In genomic region chr7:139930732-139931131, GRCm38 (mm10) we compare ENCODE assay signal across 9 mouse cellular contexts. TPM values are rescaled to one million over a fixed set of nuclear protein-coding genes. Genes with fewer than 3 reads are reported as not detected.
DNase-seq lines count a peak whose midpoint lies in the region; ATAC-seq and TF ChIP-seq lines count a peak whose summit lies in the region.
"Had no signal": no experiment of that assay in that cellular context is flagged by ENCODE, and none has a peak within 500 bp of the region (broad histone marks: within the 10 kb centered on the region; RNA-seq: fewer than 3 reads in every experiment).

No protein-coding gene starts in this region.

- H3K9me3 ChIP-seq in forebrain, embryonic 13.5 days (replicated peaks) = no peaks in the 10 kb centered on the region
- no peaks in the 10 kb centered on the region for H3K9me3 ChIP-seq in kidney, postnatal 0 days (replicated peaks; ENCODE audit: low read length)
- no peaks in the 10 kb centered on the region for H3K9me3 ChIP-seq in midbrain, embryonic 12.5 days

- peak; percentile 53; the same call in 1 of the 2 replicates for ATAC-seq in forebrain, embryonic 13.5 days
- ATAC-seq in kidney, postnatal 0 days (replicated peaks; ENCODE audit: low FRiP score, low read depth) = 0 out of 2 replicates have a peak, but pooled peaks have one; percentile 29
- ATAC-seq in midbrain, embryonic 12.5 days (ENCODE audit: low FRiP score, low read depth) = 0 out of 2 replicates have a peak, but pooled peaks have one; percentile 47

- no peaks in the 10 kb centered on the region for H3K36me3 ChIP-seq in testis, adult 2 months (ENCODE audit: control insufficient read depth, insufficient read depth, low read length)
- H3K36me3 ChIP-seq in forebrain, embryonic 13.5 days (ENCODE audit: poor library complexity, severe bottlenecking) = no peaks in the 10 kb centered on the region
- no peaks in the 10 kb centered on the region for H3K36me3 ChIP-seq in kidney, postnatal 0 days (ENCODE audit: insufficient read depth, low read length)
- no peaks in the 10 kb centered on the region for H3K36me3 ChIP-seq in midbrain, embryonic 12.5 days

- H3K9ac ChIP-seq in forebrain, embryonic 13.5 days = no peak overlapping the region
- no peak overlapping the region for H3K9ac ChIP-seq in kidney, postnatal 0 days (ENCODE audit: low read depth, low read length)
- no peak overlapping the region for H3K9ac ChIP-seq in midbrain, embryonic 12.5 days (replicated peaks)

- H3K27ac ChIP-seq in testis, adult 2 months (ENCODE audit: control insufficient read depth, insufficient read depth, low read depth, low read length) = no peak overlapping the region
- H3K27ac ChIP-seq in forebrain, embryonic 13.5 days = no peak overlapping the region
- no peak overlapping the region for H3K27ac ChIP-seq in kidney, postnatal 0 days
- no peak overlapping the region for H3K27ac ChIP-seq in midbrain, embryonic 12.5 days (replicated peaks)

- TF ChIP-seq CTCF in testis, adult 2 months (IDR thresholded peaks at IDR 0.05; ENCODE audit: control insufficient read depth, insufficient read depth, insufficient replicate concordance, low read depth, low read length) = peak; percentile 46; the same call in 1 of the 2 replicates
- peak; percentile 83 for TF ChIP-seq CTCF in kidney, postnatal 0 days (IDR thresholded peaks at IDR 0.05; ENCODE audit: low read depth)

- no peaks in the 10 kb centered on the region for H3K4me1 ChIP-seq in testis, adult 2 months (ENCODE audit: control insufficient read depth, insufficient read depth, low read length)
- H3K4me1 ChIP-seq in forebrain, embryonic 13.5 days = no peaks in the 10 kb centered on the region
- no peaks in the 10 kb centered on the region for H3K4me1 ChIP-seq in kidney, postnatal 0 days (replicated peaks; ENCODE audit: insufficient read depth, low read length)
- no peaks in the 10 kb centered on the region for H3K4me1 ChIP-seq in midbrain, embryonic 12.5 days

- no peaks in the 10 kb centered on the region for H3K27me3 ChIP-seq in testis, adult 2 months (ENCODE audit: control insufficient read depth, insufficient read depth, low read length)
- peaks cover 4% of the 10 kb centered on the region for H3K27me3 ChIP-seq in forebrain, embryonic 13.5 days
- H3K27me3 ChIP-seq in kidney, postnatal 0 days (ENCODE audit: insufficient read depth, low read length) = no peaks in the 10 kb centered on the region
- peaks cover 23% of the 10 kb centered on the region for H3K27me3 ChIP-seq in midbrain, embryonic 12.5 days

- TF ChIP-seq POLR2A in testis, adult 2 months (IDR thresholded peaks at IDR 0.05; ENCODE audit: control insufficient read depth, low read depth, low read length) = no peak

- peak; percentile 84 to 85 for DNase-seq in cerebellum, postnatal 10 days
- no peak for DNase-seq in cerebellum, adult 11-12 months
- no peak for DNase-seq in testis, postnatal 14 days (ENCODE audit: low spot score)
- peak; percentile 67 for DNase-seq in kidney, postnatal 0 days (ENCODE audit: low spot score)
- DNase-seq in thymus, postnatal 36 days = peak; percentile 44 to 47

- WGBS in forebrain, embryonic 13.5 days = 15% methylated on average over 11 of the region's 11 CpGs
- WGBS in kidney, postnatal 0 days = 15% methylated on average over 11 of the region's 11 CpGs
- WGBS in midbrain, embryonic 12.5 days = 22% methylated on average over 11 of the region's 11 CpGs

- no peak overlapping the region for H3K4me2 ChIP-seq in forebrain, embryonic 13.5 days
- H3K4me2 ChIP-seq in kidney, postnatal 0 days (ENCODE audit: low read length) = no peak overlapping the region
- H3K4me2 ChIP-seq in midbrain, embryonic 12.5 days (replicated peaks) = no peak overlapping the region

- H3K4me3 ChIP-seq in testis, adult 2 months (ENCODE audit: control insufficient read depth, low read depth, low read length) = no peak overlapping the region
- H3K4me3 ChIP-seq in forebrain, embryonic 13.5 days = no peak overlapping the region
- H3K4me3 ChIP-seq in kidney, postnatal 0 days (replicated peaks; ENCODE audit: low read depth, low read length) = no peak overlapping the region
- H3K4me3 ChIP-seq in midbrain, embryonic 12.5 days = no peak overlapping the region

RNA-seq across cellular contexts. Expression of gene Utf1, which starts 12.9 kb away (rescaled TPM):
- polyA plus RNA-seq in testis, adult 2 months (2012; rRNA removed) = 1.5 and 2.1 TPM in 2 replicates
- polyA plus RNA-seq in forebrain, embryonic 13.5 days (2015; fragmentation: Nextera tagmentation; extraction: Ambion mirVana) = not detected in 2 replicates
- polyA plus RNA-seq in kidney, postnatal 0 days (2015; fragmentation: Nextera tagmentation; extraction: Ambion mirVana) = not detected in 2 replicates
- polyA plus RNA-seq in midbrain, embryonic 12.5 days (2016; fragmentation: Nextera tagmentation; extraction: Ambion mirVana) = not detected in 2 replicates
- polyA plus RNA-seq: stomach, embryonic 14.5 days had no signal

RNA-seq across cellular contexts. Expression of gene Kndc1, which starts 36.2 kb away (rescaled TPM):
- 3.6 and 3.9 TPM in 2 replicates for polyA plus RNA-seq in testis, adult 2 months (2012; rRNA removed)
- polyA plus RNA-seq in forebrain, embryonic 13.5 days (2015; fragmentation: Nextera tagmentation; extraction: Ambion mirVana) = 2.1 and 3.1 TPM in 2 replicates
- polyA plus RNA-seq in kidney, postnatal 0 days (2015; fragmentation: Nextera tagmentation; extraction: Ambion mirVana) = 0.09 and 0.18 TPM in 2 replicates
- 1.2 and 1.5 TPM in 2 replicates for polyA plus RNA-seq in midbrain, embryonic 12.5 days (2016; fragmentation: Nextera tagmentation; extraction: Ambion mirVana)

RNA-seq across cellular contexts. Expression of gene 6430531B16Rik, which starts 47.8 kb away (rescaled TPM):
- polyA plus RNA-seq in testis, adult 2 months (2012; rRNA removed) = 108 and 114 TPM in 2 replicates
- 0.50 and 1.2 TPM in 2 replicates for polyA plus RNA-seq in forebrain, embryonic 13.5 days (2015; fragmentation: Nextera tagmentation; extraction: Ambion mirVana)
- 0.28 and 0.36 TPM in 2 replicates for polyA plus RNA-seq in kidney, postnatal 0 days (2015; fragmentation: Nextera tagmentation; extraction: Ambion mirVana)
- 0.45 and 0.52 TPM in 2 replicates for polyA plus RNA-seq in midbrain, embryonic 12.5 days (2016; fragmentation: Nextera tagmentation; extraction: Ambion mirVana)

Comparison
In these comparisons a context has a peak if more than half of its experiments do, and no peak if none do; other contexts are left out.
1. DNase-seq: peak in cerebellum, postnatal 10 days (2 of 2), kidney, postnatal 0 days (single experiment) and thymus, postnatal 36 days (2 of 2); none in cerebellum, adult 11-12 months (single experiment) and testis, postnatal 14 days (single experiment).
2. RNA of gene 6430531B16Rik, which starts 47.8 kb away (polyA plus RNA-seq): 108 to 114 TPM in testis, adult 2 months; 0.45 to 0.52 TPM in midbrain, embryonic 12.5 days, 0.50 to 1.2 TPM in forebrain, embryonic 13.5 days and 0.28 to 0.36 TPM in kidney, postnatal 0 days; every median in the first group is over 10 times any median in the second.
3. Peak in every context shown above with its lines, with median percentiles within 50 percentile points of each other: ATAC-seq.